Mouse (Mus musculus) embryo, embryonic 11 days (tissue): ENCODE results near the gene Adamts7.

Source experiments
- DNase-seq: peaks from one replicate; pipeline ENCODE4 v3.0.0-alpha.2; 2015

The Adamts7 gene

GRCm38 (mm10) chr9:90162926-90163748 lies at the start of gene Adamts7:
TSS of gene Adamts7 (plus strand) at chr9:90163069.
- peak; percentile 79 for DNase-seq

DNA sequence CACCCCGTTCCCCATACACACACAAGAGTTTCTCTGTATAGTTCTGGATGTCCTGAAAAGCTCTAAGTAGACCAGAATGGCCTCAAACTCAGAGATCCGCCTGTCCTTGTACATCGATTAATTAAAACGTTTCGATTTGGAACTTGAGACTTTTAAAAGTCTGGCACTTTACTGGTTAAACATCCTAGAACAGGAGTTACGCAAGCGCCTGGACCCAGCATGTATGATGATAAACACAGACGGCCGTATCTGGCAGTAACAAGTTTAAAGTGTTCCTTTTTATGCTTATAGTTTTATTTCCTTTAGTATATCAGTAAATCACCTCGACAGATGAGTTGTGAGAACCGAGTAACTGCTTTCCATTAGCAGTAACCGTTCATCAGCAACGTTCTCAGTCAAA lies 49.7 kb upstream of the Adamts7 start:
- no peak for DNase-seq

GRCm38 (mm10) chr9:90113651-90114566 lies 49.0 kb upstream of the Adamts7 start:
- peak; percentile 93 for DNase-seq

DNA sequence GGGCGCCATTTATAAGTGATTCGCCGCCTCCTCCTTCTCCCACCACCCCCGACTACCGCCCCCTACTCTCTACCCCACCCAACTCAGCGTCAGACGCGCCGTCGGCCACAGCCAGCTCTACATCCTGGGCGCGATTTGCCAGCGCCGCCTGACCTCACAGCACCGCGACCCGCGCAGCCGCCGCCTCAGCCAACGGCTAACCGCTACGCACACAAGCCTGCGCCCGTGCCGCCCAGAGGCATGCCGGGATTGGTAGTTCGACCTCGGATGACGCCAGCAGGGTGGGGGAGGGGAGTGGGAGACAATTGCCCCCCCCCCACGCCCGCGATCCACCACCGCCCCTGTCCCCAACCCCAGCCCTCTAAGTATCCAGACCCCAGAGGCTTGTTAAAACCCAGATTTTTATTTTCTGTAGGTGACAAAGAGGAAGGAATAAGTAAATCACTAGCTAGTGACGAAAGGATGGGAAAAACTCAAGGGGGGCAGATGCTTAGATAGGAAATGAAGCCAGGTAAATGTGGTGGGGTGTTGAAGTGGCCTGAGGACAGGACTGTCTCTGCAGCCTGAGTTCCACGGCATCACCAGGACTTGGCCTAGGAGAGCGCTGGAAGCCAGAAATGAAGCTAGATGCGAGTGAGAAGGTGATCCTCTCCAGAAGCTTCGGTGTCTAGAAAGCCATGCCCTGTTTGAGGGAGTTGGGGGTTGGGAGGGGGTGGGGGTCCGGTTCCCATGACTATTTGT lies 48.1 kb upstream of the Adamts7 start, which contains the start of gene Morf4l1:
Morf4l1 (minus strand) TSS at position 208 of the 741 bp plus-strand sequence.
- peak; percentile 98 for DNase-seq

GRCm38 (mm10) chr9:90115308-90115700 lies 47.6 kb upstream of the Adamts7 start:
- no peak for DNase-seq

DNA sequence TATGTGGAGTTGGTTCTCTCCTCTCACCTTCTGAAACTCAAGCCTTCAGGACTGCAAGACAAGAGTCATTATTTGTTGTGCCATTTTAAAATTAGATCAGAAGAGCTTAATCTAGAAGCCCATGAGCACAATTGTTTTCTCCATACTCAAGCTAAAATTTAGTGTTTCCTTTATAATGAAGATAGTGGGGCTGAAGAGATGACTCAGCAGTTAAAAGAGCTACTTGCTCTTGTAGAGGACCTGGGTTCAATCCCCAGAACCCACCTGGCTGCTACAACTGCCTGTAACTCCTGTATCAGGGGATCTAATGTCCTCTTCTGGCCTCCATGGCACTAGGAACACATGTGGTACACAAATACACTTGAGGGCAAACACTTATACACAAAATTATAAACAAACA lies 45.6 kb upstream of the Adamts7 start:
- no peak for DNase-seq

DNA sequence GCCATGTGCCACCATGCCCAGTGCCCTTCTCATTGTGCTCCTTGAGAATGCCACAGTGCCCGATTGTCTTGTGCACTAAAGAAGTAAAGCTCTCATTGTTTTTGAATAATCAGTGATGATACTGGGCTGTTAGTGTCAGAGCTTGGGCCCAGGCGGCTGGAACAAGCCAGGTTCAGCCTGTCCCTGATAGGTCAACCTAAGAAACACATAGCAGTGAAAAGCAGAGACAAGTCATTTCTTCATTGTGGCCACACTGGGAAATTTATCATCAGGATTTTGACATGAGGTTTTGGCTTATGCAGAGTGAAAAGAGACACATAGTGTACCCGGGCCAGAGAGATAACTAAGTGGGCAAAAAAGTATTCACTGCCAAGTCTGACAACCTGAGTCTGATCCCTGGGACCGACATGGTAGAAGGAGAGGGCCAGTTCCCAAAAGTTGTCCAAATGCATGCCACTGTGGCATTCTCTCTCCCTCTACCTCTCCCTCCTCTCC lies 40.6 kb upstream of the Adamts7 start:
- no peak for DNase-seq

DNA sequence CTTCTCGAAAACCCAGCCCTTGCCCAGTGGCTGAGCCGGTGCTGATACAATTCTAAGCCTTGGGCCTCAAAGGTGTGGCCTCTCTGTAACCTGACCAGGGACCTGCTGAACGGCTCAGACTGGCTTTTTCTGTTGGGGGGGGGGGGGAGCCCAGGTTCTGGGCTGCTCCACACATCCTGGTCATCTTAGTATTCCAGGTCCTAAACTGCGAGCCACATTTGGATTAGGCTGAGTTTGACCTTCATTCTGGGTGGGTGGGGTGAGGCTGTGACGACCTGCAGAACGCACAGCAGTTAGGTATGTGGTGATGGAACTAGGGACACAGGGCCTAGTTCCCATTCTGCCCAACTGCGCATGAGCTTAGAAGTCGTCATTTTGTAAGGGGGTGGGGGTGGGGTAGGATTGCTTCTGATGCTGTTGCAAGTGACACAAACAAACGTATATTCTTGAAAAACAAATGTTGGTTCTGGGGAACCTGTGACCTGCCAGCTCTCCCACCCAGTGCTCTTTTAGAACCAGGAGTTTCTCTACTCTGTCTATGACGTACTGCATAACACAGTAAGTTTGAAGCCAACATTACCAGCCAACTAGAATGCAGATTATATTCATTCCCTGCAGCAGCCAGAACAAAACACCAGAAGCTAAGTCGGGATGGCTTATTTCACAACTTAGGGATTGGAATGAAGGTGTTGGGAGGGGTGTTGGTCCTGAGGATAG lies 38.6 kb upstream of the Adamts7 start:
- DNase-seq = no peak

DNA sequence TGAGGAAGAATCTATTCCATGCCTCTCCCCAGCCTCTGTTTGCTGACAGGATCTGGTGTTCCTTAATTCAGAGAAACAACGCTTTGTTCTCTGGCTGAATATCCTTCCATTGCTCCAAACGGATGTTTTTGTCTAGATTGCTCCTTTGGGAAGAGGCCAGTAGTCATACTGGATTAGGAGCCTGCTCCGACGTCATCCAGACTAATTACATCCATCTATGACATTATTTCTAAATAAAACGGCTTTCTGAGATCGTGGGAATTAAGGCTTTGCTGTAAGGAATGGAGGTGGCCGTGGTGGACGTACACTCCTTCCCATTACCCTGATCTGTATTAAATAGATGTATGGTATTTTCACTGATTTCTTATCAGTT lies 38.0 kb upstream of the Adamts7 start:
- DNase-seq = no peak

DNA sequence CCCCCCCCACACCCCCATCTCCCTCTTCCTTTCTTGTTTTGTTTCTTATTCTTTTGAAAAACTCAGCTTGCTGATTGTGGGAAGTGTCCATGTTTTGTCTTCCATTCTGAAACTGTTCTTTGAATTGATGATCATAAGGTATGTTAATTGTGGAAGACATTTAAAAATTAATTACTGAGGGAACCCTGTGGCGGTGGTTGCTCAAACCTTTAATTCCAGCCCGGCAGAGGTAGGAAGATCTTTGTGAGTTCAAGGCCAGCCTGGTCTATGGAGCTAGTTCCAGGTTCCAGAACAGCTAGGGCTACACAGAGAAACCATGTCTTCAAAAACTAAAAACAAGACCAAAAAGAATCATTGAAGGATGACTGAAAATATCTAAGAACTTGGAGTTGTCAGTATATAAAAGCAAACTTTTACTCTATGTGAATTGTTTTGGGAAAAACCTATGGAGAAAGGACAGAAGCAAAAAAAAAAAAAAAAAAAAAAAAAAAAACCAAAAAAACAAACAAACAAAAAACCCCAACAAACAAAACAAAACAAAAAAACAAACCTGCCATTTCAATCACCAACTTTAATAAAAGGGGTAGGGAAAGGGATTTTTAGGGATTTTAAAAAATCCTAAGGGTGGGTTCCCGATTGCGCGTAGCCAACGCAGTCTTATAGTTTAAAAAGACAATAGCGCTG lies 37.3 kb upstream of the Adamts7 start:
- DNase-seq = peak; percentile 31

- DNase-seq = peak; percentile 90
Observed at GRCm38 (mm10) chr9:90126260-90127010, 36.4 kb upstream of the Adamts7 start.

DNA sequence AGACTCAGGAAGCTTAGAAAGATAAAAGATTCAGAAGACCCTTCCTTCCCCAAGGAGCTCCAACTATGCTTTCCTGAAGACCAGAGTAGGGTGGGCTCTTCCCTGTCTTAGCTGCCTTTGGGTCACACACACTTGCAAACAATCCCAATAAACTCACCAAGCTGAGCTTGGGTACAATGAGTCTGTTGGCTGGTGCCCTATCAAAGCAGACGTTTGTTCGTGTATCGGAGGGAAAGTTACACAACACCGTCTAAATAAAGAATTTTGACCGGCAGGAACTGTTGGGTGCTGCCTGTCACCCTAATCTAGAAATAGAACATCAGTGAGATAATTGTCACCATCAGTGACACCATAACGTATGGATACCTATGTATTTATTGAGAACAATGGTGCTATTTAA lies 35.7 kb upstream of the Adamts7 start:
- DNase-seq = no peak

GRCm38 (mm10) chr9:90128636-90129201 lies 34.1 kb upstream of the Adamts7 start:
- DNase-seq = no peak

- DNase-seq = no peak
Observed at GRCm38 (mm10) chr9:90133562-90134355, 29.1 kb upstream of the Adamts7 start.

DNA sequence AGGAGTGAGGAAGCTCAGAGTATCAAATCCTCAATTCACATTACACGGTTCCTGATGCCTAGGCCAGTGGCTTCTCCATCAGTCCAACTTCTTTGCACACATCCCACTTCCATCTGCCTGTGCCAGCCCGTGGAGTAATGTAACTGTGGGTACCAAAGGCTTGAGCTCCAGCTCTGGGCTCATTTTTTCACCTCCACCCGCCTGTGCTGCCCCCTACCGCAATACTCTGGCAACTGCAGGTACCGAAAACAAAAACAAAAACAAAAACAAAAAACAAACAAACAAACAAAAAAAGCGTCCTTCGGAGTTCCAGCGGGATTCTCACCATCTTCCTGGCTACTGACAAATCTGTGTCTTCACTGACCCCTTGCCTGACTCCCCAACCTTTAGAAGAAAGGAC lies 27.4 kb upstream of the Adamts7 start:
- no peak for DNase-seq

DNA sequence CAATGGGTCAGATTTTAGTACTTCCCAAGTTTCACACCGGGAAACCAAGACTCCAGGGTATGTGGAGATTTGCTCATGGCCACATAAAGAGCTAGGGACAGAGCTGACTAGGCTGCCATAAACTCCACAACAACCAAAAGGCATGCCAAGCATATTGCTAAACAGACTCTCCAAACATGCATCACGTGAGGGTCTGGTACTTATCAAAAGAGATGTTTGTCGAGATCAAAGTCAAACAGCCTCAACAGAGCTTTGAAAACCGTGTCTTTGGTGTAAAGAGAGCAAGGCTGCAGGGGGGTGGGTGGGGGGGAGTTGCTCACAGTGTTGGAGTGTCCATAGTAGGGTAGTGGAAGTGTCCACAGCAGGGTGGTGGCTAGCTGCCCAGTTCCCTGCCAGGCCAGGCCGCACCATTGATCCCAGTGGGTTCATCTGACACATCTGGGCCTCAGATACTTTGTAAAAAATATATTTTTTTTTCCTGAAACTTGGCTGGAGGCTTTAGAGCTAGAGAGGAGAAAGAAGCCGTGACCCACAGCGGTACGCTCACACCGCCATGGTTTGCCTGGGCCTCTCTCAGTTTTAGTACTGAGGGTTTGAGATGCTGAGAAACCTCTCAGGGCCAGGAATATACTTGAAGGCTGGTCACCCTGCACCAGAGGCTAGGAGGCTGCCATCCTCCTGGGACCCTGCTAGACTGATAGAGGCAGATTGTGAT lies 26.7 kb upstream of the Adamts7 start:
- DNase-seq = no peak

DNA sequence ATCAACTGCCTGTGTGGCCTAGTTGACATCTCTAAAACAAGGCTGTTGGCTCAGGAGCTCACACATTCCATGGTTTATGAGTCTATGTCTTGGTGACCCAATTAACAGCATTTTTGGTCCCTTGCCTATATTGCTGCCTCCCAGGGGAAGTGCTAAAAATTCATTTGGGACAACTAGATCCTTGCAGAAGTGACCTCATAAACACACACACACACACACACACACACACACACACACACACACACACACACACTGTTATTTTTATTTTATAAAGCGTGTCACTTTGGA lies 26.2 kb upstream of the Adamts7 start:
- no peak for DNase-seq

GRCm38 (mm10) chr9:90145788-90146187 lies 17.1 kb upstream of the Adamts7 start:
- no peak for DNase-seq

DNA sequence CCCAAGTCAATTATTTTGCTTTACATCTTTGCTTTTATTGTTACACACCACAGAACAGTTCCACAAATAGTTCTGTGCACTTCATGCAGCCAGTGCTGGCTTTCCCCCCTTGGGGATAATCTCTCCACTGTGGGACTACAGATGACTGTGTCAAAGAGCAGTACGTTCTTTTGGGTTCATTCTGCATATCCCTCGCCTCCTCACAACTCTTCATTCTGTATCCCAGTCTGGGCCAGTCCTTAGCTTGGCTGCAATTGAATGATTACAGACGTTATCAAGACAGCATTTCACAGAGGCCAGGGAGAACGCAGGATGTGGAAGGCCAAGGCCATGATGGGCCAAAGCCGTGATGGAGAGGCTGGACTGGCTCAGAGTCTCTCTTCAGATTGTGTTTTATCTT lies 16.0 kb upstream of the Adamts7 start:
- DNase-seq = no peak
